Mouse (Mus musculus) C2C12 (cell line): ENCODE measurements around the gene Fto.

Source experiments
- CEBPB ChIP-seq: IDR thresholded peaks from one replicate; pipeline ENCODE4 v1.6.1; 2011; ENCODE audit warnings: low read depth, mild to moderate bottlenecking, control low read depth, moderate library complexity
- CTCF ChIP-seq: IDR thresholded peaks from one replicate; pipeline ENCODE4 v1.5.1; 2011; ENCODE audit not compliant: control insufficient read depth, insufficient read depth, insufficient read length
- FOSL1 ChIP-seq: IDR thresholded peaks from one replicate; pipeline ENCODE4 v1.8.0; 2011; ENCODE audit warnings: mild to moderate bottlenecking, low read length; ENCODE audit not compliant: poor library complexity, insufficient read depth, severe bottlenecking
- MAX ChIP-seq: IDR thresholded peaks from one replicate; pipeline ENCODE4 v1.6.1; 2011; ENCODE audit warnings: mild to moderate bottlenecking, control low read depth
- MYOD1 ChIP-seq: IDR thresholded peaks from one replicate; pipeline ENCODE4 v1.6.1; 2011; ENCODE audit warnings: low read depth; ENCODE audit not compliant: control insufficient read depth, insufficient read length
- MYOG ChIP-seq: IDR thresholded peaks from one replicate; pipeline ENCODE4 v1.6.1; 2011; ENCODE audit not compliant: control insufficient read depth, insufficient read length; ENCODE audit errors: extremely low read depth
- USF1 ChIP-seq: IDR thresholded peaks from one replicate; pipeline ENCODE4 v1.6.1; 2011; ENCODE audit warnings: low read depth, mild to moderate bottlenecking, control low read depth, moderate library complexity

DNA sequence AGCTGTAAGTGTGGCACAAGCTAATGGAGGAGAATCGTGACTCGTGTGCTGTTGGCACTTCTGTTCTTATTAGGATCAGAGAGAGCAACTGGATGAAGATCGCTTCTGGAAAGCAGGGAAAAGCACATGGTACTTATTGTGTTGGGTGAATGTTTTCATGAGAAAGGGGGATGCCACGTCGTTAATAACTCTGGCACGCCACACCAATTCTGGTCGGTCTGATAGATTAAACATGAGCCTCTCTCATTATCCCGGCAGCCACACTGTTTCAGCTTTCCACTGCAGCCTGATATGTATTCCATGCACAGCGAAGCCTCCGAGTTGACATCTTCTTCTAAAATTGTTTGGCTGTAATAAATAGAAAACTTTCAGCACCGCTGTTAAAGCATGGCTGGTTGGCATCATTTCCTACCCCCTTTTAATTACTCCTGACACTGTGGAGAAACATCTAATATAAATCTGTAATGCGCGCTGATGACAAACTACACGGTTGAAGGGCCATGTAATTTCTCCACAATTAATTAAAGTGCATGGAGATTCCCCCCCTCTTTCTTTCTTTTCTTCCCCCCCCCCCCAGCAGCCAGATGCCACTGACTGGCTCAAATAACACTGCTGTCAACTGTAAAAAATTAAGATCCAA, 298.5 kb downstream of the Fto start:
- TF ChIP-seq CTCF: no peak
- no peak for TF ChIP-seq CEBPB
- no peak for TF ChIP-seq MYOG
- TF ChIP-seq USF1: no peak
- no peak for TF ChIP-seq MAX
- no peak for TF ChIP-seq MYOD1
- no peak for TF ChIP-seq FOSL1
